In genomic region chr16:90624039-90624625, GRCm38 (mm10) we compare ENCODE assay signal across 8 mouse cellular contexts.
A peak's percentile ranks its signal among the peaks of the same experiment; 100 is the strongest.
DNase-seq lines count a peak whose midpoint lies in the region; ATAC-seq and TF ChIP-seq lines count a peak whose summit lies in the region.

No protein-coding gene starts in this region.

- peak overlapping the region; percentile 35; the same call in 1 of the 2 replicates for H3K4me2 ChIP-seq in intestine, postnatal 0 days (replicated peaks; ENCODE audit: low read depth)
- peak overlapping the region; percentile 32 for H3K4me2 ChIP-seq in limb, embryonic 12.5 days

- no peaks in the 10 kb centered on the region for H3K4me1 ChIP-seq in intestine, postnatal 0 days (replicated peaks; ENCODE audit: control insufficient read depth, insufficient read depth, low read length)
- H3K4me1 ChIP-seq in limb, embryonic 12.5 days (replicated peaks): peaks cover 69% of the 10 kb centered on the region
- H3K4me1 ChIP-seq in thymus, adult 2 months (replicated peaks; ENCODE audit: control insufficient read depth, insufficient read depth, low read length): no peaks in the 10 kb centered on the region

- intact Hi-C loops in gastrocnemius, postnatal 36 days (cut with DNase I): no loop called here

- no peak for ATAC-seq in cerebellum, adult (ENCODE audit: insufficient number of reproducible peaks, low FRiP score, low TSS enrichment)
- peak; percentile 81 for ATAC-seq in intestine, postnatal 0 days
- ATAC-seq in limb, embryonic 12.5 days (ENCODE audit: insufficient number of reproducible peaks, insufficient read depth, low FRiP score, low TSS enrichment, low read depth): peak; percentile 72

- H3K27me3 ChIP-seq in intestine, postnatal 0 days (replicated peaks; ENCODE audit: control insufficient read depth, insufficient read depth, low read length): no peaks in the 10 kb centered on the region
- H3K27me3 ChIP-seq in limb, embryonic 12.5 days: no peaks in the 10 kb centered on the region
- H3K27me3 ChIP-seq in thymus, adult 2 months (ENCODE audit: control insufficient read depth, insufficient read depth, low read length): no peaks in the 10 kb centered on the region

- H3K36me3 ChIP-seq in intestine, postnatal 0 days (ENCODE audit: control insufficient read depth, insufficient read depth): no peaks in the 10 kb centered on the region
- H3K36me3 ChIP-seq in limb, embryonic 12.5 days: no peaks in the 10 kb centered on the region
- no peaks in the 10 kb centered on the region for H3K36me3 ChIP-seq in thymus, adult 2 months (ENCODE audit: control insufficient read depth, insufficient read depth, low read length)

- no peak overlapping the region for H3K9ac ChIP-seq in intestine, postnatal 0 days (ENCODE audit: low read depth, low read length)
- no peak overlapping the region for H3K9ac ChIP-seq in limb, embryonic 12.5 days (replicated peaks)

- TF ChIP-seq CTCF in intestine, postnatal 0 days (IDR thresholded peaks at IDR 0.05; ENCODE audit: low read depth): no peak
- no peak for TF ChIP-seq CTCF in thymus, adult 2 months (IDR thresholded peaks at IDR 0.05; ENCODE audit: borderline replicate concordance, control insufficient read depth, extremely low read depth, insufficient read depth, low read length, poor library complexity)

- no peaks in the 10 kb centered on the region for H3K9me3 ChIP-seq in intestine, postnatal 0 days (ENCODE audit: control insufficient read depth)
- H3K9me3 ChIP-seq in limb, embryonic 12.5 days: no peaks in the 10 kb centered on the region

- WGBS in intestine, postnatal 0 days: 40% methylated on average over 17 of the region's 17 CpGs
- WGBS in limb, embryonic 12.5 days: 30% methylated on average over 17 of the region's 17 CpGs
- 84% methylated on average over 17 of the region's 17 CpGs for WGBS in thymus, adult 2 months

- no peak for TF ChIP-seq POLR2A in thymus, adult 2 months (IDR thresholded peaks at IDR 0.05; ENCODE audit: control insufficient read depth, extremely low read depth, insufficient read depth, low read length, poor library complexity)

- H3K27ac ChIP-seq in intestine, postnatal 0 days (ENCODE audit: low read depth, low read length): peak overlapping the region; percentile 42
- H3K27ac ChIP-seq in limb, embryonic 12.5 days: peak overlapping the region; percentile 91
- no peak overlapping the region for H3K27ac ChIP-seq in thymus, adult 2 months (ENCODE audit: control insufficient read depth, insufficient read depth, low read length)

- peak; percentile 50 to 51 for DNase-seq in cerebellum, postnatal 14 days
- DNase-seq in adrenal gland, postnatal 25 days: peak; percentile 53
- peak; percentile 59 to 69 for DNase-seq in gastrocnemius, postnatal 36 days
- peak; percentile 69 for DNase-seq in ovary, adult 18-20 months (ENCODE audit: low spot score)
- no peak for DNase-seq in thymus, adult 2 months

- no peak overlapping the region for H3K4me3 ChIP-seq in intestine, postnatal 0 days (ENCODE audit: low read depth, low read length)
- no peak overlapping the region for H3K4me3 ChIP-seq in limb, embryonic 12.5 days (replicated peaks)
- no peak overlapping the region for H3K4me3 ChIP-seq in thymus, adult 2 months (ENCODE audit: control insufficient read depth, insufficient read depth, low read length)
